Mouse (Mus musculus) brain, embryonic 14.5 days (tissue): ENCODE measurements around the gene Cnst.

Source experiments
- CTCF ChIP-seq: fragments of 200-500 bp; IDR thresholded peaks from 2 replicates; pipeline ENCODE4 v1.5.1; 2012; ENCODE audit warnings: inconsistent platforms, mild to moderate bottlenecking, moderate library complexity, borderline replicate concordance; ENCODE audit not compliant: insufficient read depth, insufficient read length; ENCODE audit errors: extremely low read depth
- POLR2A ChIP-seq: fragments of 200-500 bp; IDR thresholded peaks from 2 replicates; pipeline ENCODE4 v1.6.1; 2012; ENCODE audit warnings: mild to moderate bottlenecking, inconsistent platforms, borderline replicate concordance; ENCODE audit not compliant: poor library complexity, insufficient read depth, insufficient read length, severe bottlenecking; ENCODE audit errors: extremely low read depth

DNA sequence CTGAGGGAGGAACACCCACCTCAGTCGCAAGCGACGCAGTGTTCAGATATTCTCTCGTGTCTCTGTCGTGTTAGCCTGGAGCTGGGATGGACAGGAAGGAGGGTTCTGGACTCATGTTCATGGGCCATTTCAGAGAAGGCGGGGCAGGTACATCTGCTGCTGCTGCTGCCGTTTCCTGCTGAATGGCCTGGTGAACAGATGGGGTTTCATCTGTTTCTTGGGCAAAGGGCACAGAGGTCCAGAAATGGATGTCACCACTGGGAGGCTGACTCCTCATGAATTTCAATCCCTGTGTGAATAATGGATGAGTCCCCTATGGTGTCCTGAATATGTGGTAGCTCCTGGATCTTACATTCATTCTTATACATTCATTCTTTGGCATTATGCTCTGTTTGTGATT is 21.4 kb downstream of the Cnst start:
- TF ChIP-seq CTCF = no peak
- no peak for TF ChIP-seq POLR2A
